Mouse (Mus musculus): Measurements from ENCODE around the gene Fgfr2. TPM values are rescaled to one million over a fixed set of nuclear protein-coding genes. Genes with fewer than 3 reads are reported as not detected.

The Fgfr2 gene
- total RNA-seq, 1 experiment = 37.5 TPM

DNA sequence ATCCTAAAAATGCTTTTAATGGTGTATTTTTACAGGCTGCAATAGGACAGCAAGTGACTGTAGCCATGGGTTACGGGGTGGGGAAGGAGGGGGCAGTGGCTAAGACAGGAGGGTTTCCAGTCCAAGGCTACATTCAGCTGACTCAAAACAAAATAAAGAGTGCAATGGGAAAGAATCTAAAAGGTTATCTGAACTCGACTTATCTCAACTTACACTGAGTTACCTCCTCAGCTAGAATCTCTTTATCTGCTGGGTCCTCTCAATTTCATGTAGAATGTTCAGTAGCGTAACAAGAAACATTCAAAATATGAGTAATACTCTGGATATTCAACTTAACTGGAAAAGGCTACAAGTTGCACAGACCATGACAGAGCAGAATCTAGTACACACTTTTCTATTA is 550.4 kb downstream of the Fgfr2 start:
- Histone ChIP-seq H3K27ac (ENCODE audit: insufficient read depth, low read depth, low read length, poor library complexity, severe bottlenecking) (no peak overlapping the region), H3K4me3 (ENCODE audit: insufficient read depth in 1 of 2, low read depth in 1 of 2, low read length in 2 of 2, poor library complexity in 1 of 2, severe bottlenecking in 1 of 2) (no peak overlapping the region), H3K36me3 (ENCODE audit: control insufficient read depth, insufficient read depth, low read length, poor library complexity, severe bottlenecking) (peaks cover 7% of the 10 kb centered on the region; the same call in 1 of the 2 replicates), H3K9me3 (ENCODE audit: control insufficient read depth, insufficient read depth, low read depth, low read length) (no peaks in the 10 kb centered on the region), H3K4me1 (ENCODE audit: control insufficient read depth in 2 of 2, insufficient read depth in 2 of 2, low read length in 2 of 2, poor library complexity in 1 of 2) (no peaks in the 10 kb centered on the region), H3K9ac (ENCODE audit: insufficient read depth, low read depth, low read length, poor library complexity, severe bottlenecking) (no peak overlapping the region)
- DNase-seq (ENCODE audit: low read depth, low spot score) = no peak
- in situ Hi-C loops (cut with MboI; ENCODE audit: low sequenced_read_pairs in 2 of 2, unreplicated experiment in 2 of 2) = no loop called here
- no peak for TF ChIP-seq MAFK (IDR thresholded peaks at IDR 0.05; ENCODE audit: insufficient read depth, low read depth, low read length)
- TF ChIP-seq ZC3H11A (IDR thresholded peaks at IDR 0.05; ENCODE audit: borderline replicate concordance, low read depth, low read length) = no peak
- no peak for TF ChIP-seq CHD2 (IDR thresholded peaks at IDR 0.05; ENCODE audit: low read depth, low read length)
- no peak for TF ChIP-seq ZNF384 (IDR thresholded peaks at IDR 0.05; ENCODE audit: low read depth, low read length)
- no peak for TF ChIP-seq HCFC1 (IDR thresholded peaks at IDR 0.05; ENCODE audit: borderline replicate concordance, insufficient read depth, low read length)

DNA sequence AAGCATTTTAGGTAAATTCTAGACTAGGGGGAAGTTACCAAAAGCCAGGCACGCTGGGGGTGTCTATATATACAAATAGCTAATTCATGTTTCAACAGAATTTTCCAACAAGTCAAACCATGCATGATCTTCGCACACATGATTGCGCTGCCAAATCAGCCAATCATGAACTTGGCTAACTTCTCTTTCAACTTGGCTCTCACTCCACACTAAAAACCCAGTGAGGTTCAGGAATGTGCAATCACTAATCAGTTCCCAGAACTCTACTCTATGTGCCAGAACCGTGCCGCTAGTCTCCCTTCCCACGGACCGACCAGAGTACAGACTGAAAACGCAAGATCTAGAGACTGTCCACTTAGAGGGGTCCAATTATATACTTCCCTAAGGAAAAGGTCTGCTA is 551.7 kb downstream of the Fgfr2 start:
- Histone ChIP-seq H3K4me3 (ENCODE audit: insufficient read depth in 1 of 2, low read depth in 1 of 2, low read length in 2 of 2, poor library complexity in 1 of 2, severe bottlenecking in 1 of 2) (no peak overlapping the region), H3K4me1 (ENCODE audit: control insufficient read depth in 2 of 2, insufficient read depth in 2 of 2, low read length in 2 of 2, poor library complexity in 1 of 2) (no peaks in the 10 kb centered on the region), H3K9me3 (ENCODE audit: control insufficient read depth, insufficient read depth, low read depth, low read length) (no peaks in the 10 kb centered on the region), H3K27ac (ENCODE audit: insufficient read depth, low read depth, low read length, poor library complexity, severe bottlenecking) (no peak overlapping the region), H3K9ac (ENCODE audit: insufficient read depth, low read depth, low read length, poor library complexity, severe bottlenecking) (no peak overlapping the region), H3K36me3 (ENCODE audit: control insufficient read depth, insufficient read depth, low read length, poor library complexity, severe bottlenecking) (peaks cover 8% of the 10 kb centered on the region)
- no peak for TF ChIP-seq CHD2 (IDR thresholded peaks at IDR 0.05; ENCODE audit: low read depth, low read length)
- TF ChIP-seq HCFC1 (IDR thresholded peaks at IDR 0.05; ENCODE audit: borderline replicate concordance, insufficient read depth, low read length) = no peak
- no peak for TF ChIP-seq ZC3H11A (IDR thresholded peaks at IDR 0.05; ENCODE audit: borderline replicate concordance, low read depth, low read length)
- no peak for TF ChIP-seq MAFK (IDR thresholded peaks at IDR 0.05; ENCODE audit: insufficient read depth, low read depth, low read length)
- TF ChIP-seq ZNF384 (IDR thresholded peaks at IDR 0.05; ENCODE audit: low read depth, low read length) = no peak
- in situ Hi-C loops (cut with MboI; ENCODE audit: low sequenced_read_pairs in 2 of 2, unreplicated experiment in 2 of 2) = no loop called here
- no peak for DNase-seq (ENCODE audit: low read depth, low spot score)

DNA sequence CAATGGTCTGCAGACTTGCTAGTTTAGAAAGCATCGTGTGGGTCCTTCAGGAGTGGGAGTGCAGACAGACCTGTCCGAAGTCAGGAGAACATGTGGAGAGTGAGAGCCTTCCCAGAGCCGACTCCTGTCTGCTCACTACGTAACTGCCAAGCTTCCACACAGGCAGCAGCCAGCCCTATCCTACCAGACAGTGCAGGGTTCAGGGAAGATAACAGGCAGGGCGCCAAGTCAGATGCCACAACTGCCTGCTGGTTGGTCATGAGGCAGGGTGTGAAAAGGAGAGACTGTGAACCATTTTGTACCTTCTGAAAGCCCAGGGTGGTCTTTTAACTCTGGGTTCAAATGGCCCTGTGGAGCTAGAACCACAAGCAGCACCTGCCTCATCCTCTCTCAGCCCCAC is 553.1 kb downstream of the Fgfr2 start:
- Histone ChIP-seq H3K27ac (ENCODE audit: insufficient read depth, low read depth, low read length, poor library complexity, severe bottlenecking) (no peak overlapping the region), H3K36me3 (ENCODE audit: control insufficient read depth, insufficient read depth, low read length, poor library complexity, severe bottlenecking) (peaks cover 8% of the 10 kb centered on the region), H3K9ac (ENCODE audit: insufficient read depth, low read depth, low read length, poor library complexity, severe bottlenecking) (no peak overlapping the region), H3K4me3 (ENCODE audit: insufficient read depth in 1 of 2, low read depth in 1 of 2, low read length in 2 of 2, poor library complexity in 1 of 2, severe bottlenecking in 1 of 2) (no peak overlapping the region), H3K9me3 (ENCODE audit: control insufficient read depth, insufficient read depth, low read depth, low read length) (no peaks in the 10 kb centered on the region), H3K4me1 (ENCODE audit: control insufficient read depth in 2 of 2, insufficient read depth in 2 of 2, low read length in 2 of 2, poor library complexity in 1 of 2) (no peaks in the 10 kb centered on the region)
- no peak for DNase-seq (ENCODE audit: low read depth, low spot score)
- TF ChIP-seq HCFC1 (IDR thresholded peaks at IDR 0.05; ENCODE audit: borderline replicate concordance, insufficient read depth, low read length) (no peak), ZC3H11A (IDR thresholded peaks at IDR 0.05; ENCODE audit: borderline replicate concordance, low read depth, low read length) (no peak), MAFK (IDR thresholded peaks at IDR 0.05; ENCODE audit: insufficient read depth, low read depth, low read length) (no peak), CHD2 (IDR thresholded peaks at IDR 0.05; ENCODE audit: low read depth, low read length) (no peak), ZNF384 (IDR thresholded peaks at IDR 0.05; ENCODE audit: low read depth, low read length) (no peak)
- in situ Hi-C loops (cut with MboI; ENCODE audit: low sequenced_read_pairs in 2 of 2, unreplicated experiment in 2 of 2) = no loop called here

DNA sequence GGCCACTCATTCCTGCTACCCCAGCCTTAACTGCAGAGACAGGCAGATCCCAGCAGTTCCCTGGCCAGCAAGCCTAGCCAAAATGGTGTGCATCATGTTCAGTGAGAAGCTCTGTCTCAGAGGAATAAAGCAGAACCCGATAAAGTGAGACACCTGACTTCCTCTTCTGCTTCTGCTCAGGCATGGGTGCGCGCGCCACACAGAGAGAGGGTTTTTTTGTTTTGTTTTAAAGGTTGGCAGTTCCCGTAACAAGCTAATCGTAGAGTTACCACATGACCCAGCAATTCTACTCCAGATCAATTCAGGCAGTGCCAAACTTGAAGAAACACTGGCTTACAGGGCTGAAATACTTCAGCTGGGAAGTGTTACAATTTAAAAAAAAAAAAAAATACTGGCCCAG is 554.3 kb downstream of the Fgfr2 start:
- Histone ChIP-seq H3K36me3 (ENCODE audit: control insufficient read depth, insufficient read depth, low read length, poor library complexity, severe bottlenecking) (peaks cover 10% of the 10 kb centered on the region), H3K4me3 (ENCODE audit: insufficient read depth in 1 of 2, low read depth in 1 of 2, low read length in 2 of 2, poor library complexity in 1 of 2, severe bottlenecking in 1 of 2) (no peak overlapping the region), H3K27ac (ENCODE audit: insufficient read depth, low read depth, low read length, poor library complexity, severe bottlenecking) (no peak overlapping the region), H3K9me3 (ENCODE audit: control insufficient read depth, insufficient read depth, low read depth, low read length) (no peaks in the 10 kb centered on the region), H3K9ac (ENCODE audit: insufficient read depth, low read depth, low read length, poor library complexity, severe bottlenecking) (no peak overlapping the region), H3K4me1 (ENCODE audit: control insufficient read depth in 2 of 2, insufficient read depth in 2 of 2, low read length in 2 of 2, poor library complexity in 1 of 2) (no peaks in the 10 kb centered on the region)
- DNase-seq (ENCODE audit: low read depth, low spot score) = no peak
- no peak for TF ChIP-seq CHD2 (IDR thresholded peaks at IDR 0.05; ENCODE audit: low read depth, low read length)
- TF ChIP-seq MAFK (IDR thresholded peaks at IDR 0.05; ENCODE audit: insufficient read depth, low read depth, low read length) = no peak
- no peak for TF ChIP-seq ZNF384 (IDR thresholded peaks at IDR 0.05; ENCODE audit: low read depth, low read length)
- TF ChIP-seq ZC3H11A (IDR thresholded peaks at IDR 0.05; ENCODE audit: borderline replicate concordance, low read depth, low read length) = no peak
- no peak for TF ChIP-seq HCFC1 (IDR thresholded peaks at IDR 0.05; ENCODE audit: borderline replicate concordance, insufficient read depth, low read length)
- in situ Hi-C loops (cut with MboI; ENCODE audit: low sequenced_read_pairs in 2 of 2, unreplicated experiment in 2 of 2) = no loop called here

DNA sequence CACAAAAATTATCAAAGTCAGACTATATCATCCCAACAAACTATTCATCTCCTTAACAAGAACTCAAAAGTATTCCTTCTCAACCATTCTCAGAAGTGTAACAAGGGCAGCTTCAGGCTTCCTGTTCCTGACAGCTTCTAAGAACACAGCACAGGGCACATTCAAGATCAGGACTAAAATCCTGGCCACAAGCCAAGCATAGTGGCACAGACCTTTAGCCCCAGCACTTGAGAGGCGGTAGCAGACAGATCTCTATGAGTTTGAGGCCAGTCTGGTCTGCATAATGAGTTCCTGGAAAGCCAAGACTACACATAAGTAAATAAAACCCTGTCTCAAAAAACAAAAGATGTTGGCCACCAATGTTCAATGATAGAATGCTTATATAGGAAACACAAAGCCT is 557.3 kb downstream of the Fgfr2 start:
- Histone ChIP-seq H3K36me3 (ENCODE audit: control insufficient read depth, insufficient read depth, low read length, poor library complexity, severe bottlenecking) (peaks cover 20% of the 10 kb centered on the region), H3K9me3 (ENCODE audit: control insufficient read depth, insufficient read depth, low read depth, low read length) (no peaks in the 10 kb centered on the region), H3K27ac (ENCODE audit: insufficient read depth, low read depth, low read length, poor library complexity, severe bottlenecking) (no peak overlapping the region), H3K4me1 (ENCODE audit: control insufficient read depth in 2 of 2, insufficient read depth in 2 of 2, low read length in 2 of 2, poor library complexity in 1 of 2) (no peaks in the 10 kb centered on the region), H3K9ac (ENCODE audit: insufficient read depth, low read depth, low read length, poor library complexity, severe bottlenecking) (no peak overlapping the region), H3K4me3 (ENCODE audit: insufficient read depth in 1 of 2, low read depth in 1 of 2, low read length in 2 of 2, poor library complexity in 1 of 2, severe bottlenecking in 1 of 2) (no peak overlapping the region)
- in situ Hi-C loops (cut with MboI; ENCODE audit: low sequenced_read_pairs in 2 of 2, unreplicated experiment in 2 of 2) = no loop called here
- no peak for DNase-seq (ENCODE audit: low read depth, low spot score)
- no peak for TF ChIP-seq ZC3H11A (IDR thresholded peaks at IDR 0.05; ENCODE audit: borderline replicate concordance, low read depth, low read length)
- TF ChIP-seq CHD2 (IDR thresholded peaks at IDR 0.05; ENCODE audit: low read depth, low read length) = no peak
- TF ChIP-seq MAFK (IDR thresholded peaks at IDR 0.05; ENCODE audit: insufficient read depth, low read depth, low read length) = no peak
- no peak for TF ChIP-seq ZNF384 (IDR thresholded peaks at IDR 0.05; ENCODE audit: low read depth, low read length)
- no peak for TF ChIP-seq HCFC1 (IDR thresholded peaks at IDR 0.05; ENCODE audit: borderline replicate concordance, insufficient read depth, low read length)
